Mouse (Mus musculus) embryo, embryonic 11.5 days (tissue): ENCODE data around the gene Ube4b.

Source experiments
- DNase-seq: peaks from one replicate; pipeline ENCODE4 v3.0.0-alpha.2; 2012; ENCODE audit warnings: low read depth, low spot score

The Ube4b gene

GRCm38 (mm10) chr4:149339426-149340214 is 86.9 kb downstream of the Ube4b start:
- DNase-seq = no peak

- DNase-seq = no peak
Observed at GRCm38 (mm10) chr4:149338137-149338536, 88.4 kb downstream of the Ube4b start.

GRCm38 (mm10) chr4:149337353-149337752 is 89.2 kb downstream of the Ube4b start:
- no peak for DNase-seq

- no peak for DNase-seq
Observed at GRCm38 (mm10) chr4:149336302-149336701, 90.2 kb downstream of the Ube4b start.

GRCm38 (mm10) chr4:149334881-149335280 is 91.7 kb downstream of the Ube4b start:
- DNase-seq = no peak

GRCm38 (mm10) chr4:149332726-149333125 is 93.8 kb downstream of the Ube4b start:
- no peak for DNase-seq

GRCm38 (mm10) chr4:149330495-149330894 is 96.1 kb downstream of the Ube4b start:
- no peak for DNase-seq

GRCm38 (mm10) chr4:149328735-149329134 is 97.8 kb downstream of the Ube4b start:
- no peak for DNase-seq

GRCm38 (mm10) chr4:149327281-149327680 is 99.3 kb downstream of the Ube4b start:
- no peak for DNase-seq

- no peak for DNase-seq
Observed at GRCm38 (mm10) chr4:149325411-149326162, 101.0 kb downstream of the Ube4b start.

- DNase-seq = no peak
Observed at GRCm38 (mm10) chr4:149323730-149324129, 102.8 kb downstream of the Ube4b start.

- DNase-seq = no peak
Observed at GRCm38 (mm10) chr4:149322718-149323117, 103.8 kb downstream of the Ube4b start.

- no peak for DNase-seq
Observed at GRCm38 (mm10) chr4:149322286-149322685, 104.3 kb downstream of the Ube4b start.

GRCm38 (mm10) chr4:149319088-149319487 is 107.5 kb downstream of the Ube4b start:
- no peak for DNase-seq

GRCm38 (mm10) chr4:149317387-149317786 is 109.2 kb downstream of the Ube4b start:
- no peak for DNase-seq

GRCm38 (mm10) chr4:149314275-149314837 is 112.2 kb downstream of the Ube4b start:
- no peak for DNase-seq

- DNase-seq = no peak
Observed at GRCm38 (mm10) chr4:149313558-149314253, 112.8 kb downstream of the Ube4b start.

- no peak for DNase-seq
Observed at GRCm38 (mm10) chr4:149311996-149312395, 114.6 kb downstream of the Ube4b start.

GRCm38 (mm10) chr4:149308491-149308820 is 118.1 kb downstream of the Ube4b start:
- no peak for DNase-seq

- peak; percentile 95 for DNase-seq
Observed at GRCm38 (mm10) chr4:149307596-149308490, 118.7 kb downstream of the Ube4b start, which contains the start of gene Kif1b. Kif1b (minus strand) TSS chr4:149307693.
